Mouse (Mus musculus) left cerebral cortex, postnatal 10 days (tissue): ENCODE measurements at regions not wholly inside any gene's neighbourhood (a gene's known extent, or its start where the extent isn't known, plus 50 kb on each side); places are given as distances from the start of the nearest gene placed in this dataset.

ENCODE experiments used
- DNase-seq, 2 experiments: peaks; one replicate each; pipeline ENCODE4 v3.0.0; 2021 to 2022; ENCODE audit warnings: low spot score in 2 of 2, mixed read lengths in 1 of 2; ENCODE audit errors: extremely low spot score in 1 of 2
- intact Hi-C: fragments of 180-260 bp; cut with DNase I; formaldehyde crosslinking; loops from one replicate; pipeline ENCODE4 v1.15.1; 2025

DNA sequence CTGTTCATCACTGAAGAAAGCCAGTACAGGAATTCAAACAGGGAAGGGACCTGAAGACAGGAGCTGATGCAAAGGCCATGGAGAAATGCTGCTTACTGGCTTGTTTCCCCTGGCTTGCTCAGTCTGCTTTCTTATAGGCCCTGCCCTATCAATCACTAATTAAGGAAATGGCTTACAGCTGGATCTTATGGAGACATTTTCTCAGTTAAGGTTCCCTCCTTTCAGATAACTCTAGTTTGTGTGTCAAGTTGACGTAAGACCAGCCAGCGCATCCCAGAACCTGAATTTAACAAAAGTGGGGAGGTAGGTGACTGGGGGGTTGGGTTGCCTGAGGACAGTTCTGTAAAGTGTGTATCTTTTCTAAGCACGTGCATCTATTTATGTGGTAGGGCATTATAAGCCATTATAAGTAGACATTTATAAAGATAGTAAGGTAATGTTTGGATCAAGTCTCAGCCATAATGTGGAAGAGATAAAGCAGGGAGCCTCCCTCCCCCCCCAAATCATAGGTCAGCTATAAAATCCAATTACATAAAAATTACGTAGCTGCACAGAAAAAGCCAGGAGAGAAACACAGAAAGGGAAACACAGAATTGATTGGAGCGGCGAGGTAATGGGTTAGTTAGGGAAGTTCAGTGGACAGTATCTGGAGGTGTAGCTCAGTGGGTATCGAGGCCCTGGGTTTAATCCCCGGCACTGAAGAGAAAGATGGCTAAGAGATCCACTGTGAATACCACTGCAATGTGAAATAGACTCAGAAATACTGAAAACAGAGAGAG lies 108.6 kb upstream of the Cpm start:
- intact Hi-C loops = no loop called here
- no peak for DNase-seq

DNA sequence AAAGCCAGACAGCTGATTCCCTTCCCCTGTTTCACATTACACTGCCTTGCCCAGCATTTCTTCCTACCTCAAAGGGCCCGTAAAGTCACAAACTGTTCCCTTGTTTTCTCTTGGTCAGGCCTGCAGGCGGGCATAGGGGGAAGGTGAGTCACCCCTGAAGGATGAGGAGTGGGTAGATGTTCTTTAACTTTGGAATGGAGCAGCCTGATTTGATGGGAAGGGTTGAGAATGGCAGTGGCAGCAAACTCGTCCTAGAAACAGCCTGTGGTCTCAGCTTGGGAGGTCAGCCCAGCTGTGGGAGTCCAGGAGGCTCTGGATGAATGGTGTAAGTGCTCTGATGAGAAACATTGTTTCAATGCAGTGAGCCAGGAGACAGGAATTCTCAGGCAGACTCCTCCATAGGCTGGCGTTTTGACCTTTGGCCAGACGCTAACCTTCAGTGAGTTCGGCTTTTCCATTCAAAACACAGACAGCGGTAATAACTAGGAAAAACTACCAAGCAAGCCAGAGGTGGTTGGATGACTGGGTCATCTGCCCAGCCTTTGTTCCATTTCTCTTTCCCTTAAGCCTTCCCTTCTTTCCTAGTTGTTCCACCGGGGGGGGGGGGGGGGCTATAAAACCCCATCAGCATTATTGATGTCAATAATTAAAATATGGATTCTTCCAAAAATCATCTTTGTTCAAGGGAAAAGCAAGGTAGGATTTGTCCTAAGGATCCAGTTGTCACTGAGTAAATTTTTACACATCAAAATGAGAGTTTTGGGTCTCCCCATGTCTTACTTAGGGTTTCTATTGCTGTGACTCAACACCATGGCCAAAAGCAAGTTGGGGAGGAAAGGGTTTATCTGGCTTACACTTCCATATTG lies 109.4 kb upstream of the Cpm start:
- intact Hi-C loops = loop anchor here (5.0 kb wide), 1 partner anchor 157 kb away; no protein-coding TSS in a partner anchor
- no peak for DNase-seq

DNA sequence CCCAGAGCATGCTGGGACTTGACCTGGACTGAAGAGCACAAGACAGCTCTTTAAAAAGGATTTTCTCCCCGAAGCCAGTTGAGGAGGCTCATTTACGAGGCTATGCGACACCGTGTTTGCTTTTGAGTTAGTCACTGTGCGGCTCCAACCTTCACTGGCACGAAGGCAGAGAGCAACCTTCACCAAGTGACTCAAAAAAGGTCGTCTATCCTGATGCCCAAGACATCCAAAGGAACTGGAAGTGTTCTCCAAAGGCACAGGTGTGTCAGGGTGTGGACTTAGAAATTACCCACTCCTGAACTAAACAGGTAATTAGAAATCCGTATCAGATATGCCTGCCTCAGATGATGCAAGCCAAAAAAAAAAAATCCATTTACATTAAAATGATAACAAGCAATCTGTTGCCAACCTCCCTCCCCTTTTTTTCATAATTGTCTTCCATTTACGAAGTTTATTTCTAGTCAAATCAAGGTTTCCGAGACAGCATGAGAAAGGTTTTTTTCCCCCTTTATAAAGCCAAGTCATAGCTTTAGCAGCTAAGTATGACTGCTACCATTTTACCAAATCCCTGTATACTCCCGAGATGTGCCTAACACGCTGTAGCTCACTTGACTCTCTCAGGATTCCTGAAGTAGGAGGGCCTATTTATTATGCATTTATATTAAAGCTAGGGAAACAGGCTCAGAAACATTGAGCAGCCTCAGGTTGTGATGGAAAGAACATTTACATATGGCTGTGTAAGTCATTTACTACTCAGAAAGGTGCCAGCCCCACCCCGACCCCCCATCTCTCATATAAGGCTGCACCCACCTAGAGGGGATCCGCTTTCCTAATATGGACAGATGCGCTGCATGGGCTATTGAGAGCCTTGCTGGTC lies 110.3 kb upstream of the Cpm start:
- DNase-seq = no peak
- intact Hi-C loops = loop anchor here (5.0 kb wide), 1 partner anchor 158 kb away; no protein-coding TSS in a partner anchor

DNA sequence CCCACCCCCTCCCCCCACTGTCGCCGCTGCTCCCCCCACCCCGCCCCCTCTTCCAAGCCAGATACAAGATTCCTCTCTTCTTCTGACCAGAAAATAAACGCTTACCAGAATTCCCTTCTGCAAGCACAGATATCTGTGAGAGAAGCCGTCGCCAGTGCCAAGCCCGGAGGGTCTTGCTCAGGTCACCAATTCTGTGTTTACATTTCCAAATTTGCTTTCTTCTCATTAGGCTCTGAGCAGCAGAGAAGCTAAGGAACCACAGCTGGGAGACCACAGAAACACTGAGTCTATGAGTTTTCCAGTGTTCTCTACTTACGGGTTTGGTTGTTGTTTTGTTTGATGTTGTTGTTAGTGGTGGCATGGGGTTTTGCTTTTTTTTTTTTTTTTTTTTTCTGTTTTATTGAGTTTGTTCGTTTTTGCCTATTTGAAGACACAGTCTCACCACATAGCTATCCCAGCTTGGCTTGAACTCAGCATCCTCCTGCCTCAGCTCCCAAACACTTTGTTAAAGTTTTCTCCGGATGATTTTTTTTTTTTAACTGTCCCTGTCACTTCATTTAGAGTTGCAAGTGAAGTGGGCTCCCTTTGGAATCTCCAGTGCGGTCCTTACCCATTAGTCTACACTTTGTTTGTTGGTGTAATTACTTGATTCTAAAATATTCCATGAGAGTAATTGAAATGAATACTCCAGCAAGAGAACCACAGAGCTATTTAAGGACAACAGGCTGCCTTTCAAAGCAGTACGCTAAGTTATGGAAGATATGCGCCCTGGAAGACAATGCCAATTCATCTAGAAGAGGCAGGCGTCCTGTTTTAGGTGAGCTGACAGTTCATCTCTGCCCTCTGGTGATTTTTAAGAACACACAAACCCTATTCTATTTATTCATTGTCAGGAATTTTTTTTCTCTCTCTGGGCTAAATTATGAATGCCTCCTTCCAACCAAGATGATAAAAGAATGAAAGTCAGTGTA lies 111.2 kb upstream of the Cpm start:
- no peak for DNase-seq
- intact Hi-C loops = loop anchor here (5.0 kb wide), 1 partner anchor 159 kb away; no protein-coding TSS in a partner anchor

DNA sequence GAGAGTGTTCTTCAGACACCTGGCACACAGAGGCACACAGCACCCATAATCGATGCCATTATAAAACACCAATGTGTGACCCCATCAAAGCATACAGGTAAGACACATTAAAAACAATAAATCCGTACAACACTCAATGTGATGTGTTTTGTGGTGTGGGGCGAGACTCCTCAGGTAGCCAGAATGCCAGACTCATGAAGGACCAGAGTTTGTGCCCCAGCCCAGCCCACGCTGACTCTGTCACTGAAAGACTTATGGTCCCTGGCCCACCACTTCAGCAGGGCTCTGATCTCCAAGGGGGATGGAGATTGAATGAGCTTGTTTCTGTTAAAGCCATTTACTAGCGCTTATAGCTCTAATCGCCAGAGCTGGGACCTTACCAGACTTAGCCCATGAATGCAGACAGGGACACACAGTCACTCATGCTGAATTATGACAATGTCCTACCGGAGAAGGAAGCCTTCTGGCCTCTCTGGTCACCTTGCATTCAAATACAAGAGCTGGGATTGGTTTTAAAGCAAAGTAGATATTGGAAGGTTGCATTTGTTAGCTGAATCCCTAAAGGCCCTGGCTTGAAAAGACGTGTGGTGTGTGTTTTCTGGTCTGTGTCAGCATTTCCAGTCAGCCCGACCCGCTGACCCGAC lies 112.1 kb upstream of the Cpm start:
- no peak for DNase-seq
- intact Hi-C loops = loop anchor here (5.0 kb wide), 1 partner anchor 160 kb away; no protein-coding TSS in a partner anchor

DNA sequence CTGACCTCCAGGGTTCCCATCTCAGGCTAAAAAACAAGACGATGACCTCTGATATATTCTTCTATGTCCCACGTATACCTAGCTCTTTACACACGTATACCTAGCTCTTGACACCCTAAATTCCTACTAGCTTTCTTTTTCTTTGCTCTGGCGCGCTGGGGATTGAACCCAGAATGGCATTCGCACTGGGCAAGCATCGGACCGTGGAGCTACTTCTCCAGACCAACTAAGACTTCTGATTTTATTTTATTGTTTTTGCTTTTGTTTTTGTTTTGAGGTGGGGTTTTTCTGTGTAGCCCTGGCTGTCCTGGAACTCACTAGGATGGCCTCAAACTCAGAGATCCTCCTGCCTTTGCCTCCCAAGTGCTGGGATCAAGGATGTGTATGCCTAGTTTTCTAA lies 112.8 kb upstream of the Cpm start:
- no peak for DNase-seq
- intact Hi-C loops = loop anchor here (5.0 kb wide), 1 partner anchor 161 kb away; no protein-coding TSS in a partner anchor

DNA sequence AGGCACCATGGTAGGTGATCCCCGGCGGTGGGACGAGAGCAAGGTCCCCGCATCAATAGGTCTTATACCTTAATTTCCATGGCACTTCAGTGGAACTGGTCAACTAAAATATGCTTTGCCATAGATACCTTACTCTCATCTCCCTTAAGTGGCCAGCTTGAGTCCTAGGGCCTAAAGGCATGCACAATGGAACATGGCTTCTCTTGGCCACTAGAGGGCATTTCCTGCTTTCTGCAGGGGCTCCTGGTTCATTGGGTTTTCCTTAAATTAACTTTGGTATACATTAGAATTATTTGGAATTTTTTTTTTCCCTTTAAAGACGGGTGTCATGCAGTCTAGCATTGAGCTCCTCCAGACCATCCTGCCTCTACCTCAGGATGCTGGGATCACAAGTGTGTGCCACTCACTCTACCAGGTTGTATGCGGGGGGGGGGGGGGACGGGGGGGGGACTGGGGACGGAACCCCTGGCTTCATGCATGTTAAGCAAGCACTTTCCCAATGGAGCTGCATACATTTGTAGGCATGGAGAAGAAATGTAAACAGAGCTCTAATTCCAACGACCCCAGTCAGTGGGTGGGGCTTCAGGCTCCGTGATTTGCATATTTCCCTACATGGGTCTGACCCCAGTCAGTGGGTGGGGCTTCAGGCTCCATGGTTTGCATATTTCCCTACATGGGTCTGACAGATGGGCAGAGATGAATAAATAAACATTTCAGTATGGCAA lies 113.4 kb upstream of the Cpm start:
- no peak for DNase-seq
- intact Hi-C loops = loop anchor here (5.0 kb wide), 1 partner anchor 161 kb away; no protein-coding TSS in a partner anchor

DNA sequence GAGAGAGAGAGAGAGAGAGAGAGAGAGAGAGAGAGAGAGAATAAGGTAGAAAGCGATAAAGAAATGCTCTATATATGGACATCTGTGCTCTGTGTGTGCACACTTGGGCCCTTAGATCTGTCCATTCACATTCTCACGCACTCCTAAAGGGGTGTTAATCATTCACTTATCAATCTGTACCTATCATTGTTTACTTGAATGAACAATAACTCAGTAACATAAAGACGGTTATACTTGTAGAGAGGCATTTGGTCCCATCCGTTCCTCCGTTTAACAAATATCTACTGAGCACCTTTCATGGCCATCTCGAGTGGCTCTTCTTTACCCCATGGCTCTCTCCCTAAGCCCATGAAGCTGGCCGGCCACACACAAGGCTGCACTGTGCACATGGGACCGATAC lies 114.3 kb upstream of the Cpm start:
- intact Hi-C loops = loop anchor here (5.0 kb wide), 1 partner anchor 162 kb away; no protein-coding TSS in a partner anchor
- DNase-seq = no peak

DNA sequence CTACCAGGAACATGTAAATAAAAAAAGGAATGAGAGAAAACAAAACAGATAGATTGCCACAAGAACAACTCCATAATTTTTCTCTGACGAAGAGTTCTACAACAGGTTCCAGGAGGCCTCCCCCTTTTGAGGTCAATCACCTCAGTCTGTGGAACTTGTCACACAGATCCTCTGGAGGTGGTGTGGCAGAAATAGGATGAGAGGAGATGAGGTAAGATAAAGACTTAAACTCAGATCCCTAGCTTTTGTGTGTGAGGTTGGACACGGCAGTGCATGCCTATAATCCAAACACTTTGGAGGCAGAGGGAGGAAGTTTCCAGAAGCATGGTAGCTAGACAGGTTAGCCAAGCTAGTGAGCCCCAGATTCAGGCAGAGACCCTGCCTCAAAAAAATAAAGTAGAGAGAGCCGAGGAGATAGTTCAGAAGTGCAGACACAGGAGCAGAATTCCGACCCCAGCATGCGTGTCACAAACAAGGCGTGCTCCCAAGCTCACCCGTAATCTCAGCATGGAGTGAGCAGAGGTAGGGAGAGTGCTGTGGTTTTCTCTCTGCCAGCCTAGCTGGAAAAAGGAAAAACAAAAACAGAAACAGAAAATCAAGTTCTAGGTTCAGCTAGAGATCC lies 115.3 kb upstream of the Cpm start:
- intact Hi-C loops = no loop called here
- no peak for DNase-seq

DNA sequence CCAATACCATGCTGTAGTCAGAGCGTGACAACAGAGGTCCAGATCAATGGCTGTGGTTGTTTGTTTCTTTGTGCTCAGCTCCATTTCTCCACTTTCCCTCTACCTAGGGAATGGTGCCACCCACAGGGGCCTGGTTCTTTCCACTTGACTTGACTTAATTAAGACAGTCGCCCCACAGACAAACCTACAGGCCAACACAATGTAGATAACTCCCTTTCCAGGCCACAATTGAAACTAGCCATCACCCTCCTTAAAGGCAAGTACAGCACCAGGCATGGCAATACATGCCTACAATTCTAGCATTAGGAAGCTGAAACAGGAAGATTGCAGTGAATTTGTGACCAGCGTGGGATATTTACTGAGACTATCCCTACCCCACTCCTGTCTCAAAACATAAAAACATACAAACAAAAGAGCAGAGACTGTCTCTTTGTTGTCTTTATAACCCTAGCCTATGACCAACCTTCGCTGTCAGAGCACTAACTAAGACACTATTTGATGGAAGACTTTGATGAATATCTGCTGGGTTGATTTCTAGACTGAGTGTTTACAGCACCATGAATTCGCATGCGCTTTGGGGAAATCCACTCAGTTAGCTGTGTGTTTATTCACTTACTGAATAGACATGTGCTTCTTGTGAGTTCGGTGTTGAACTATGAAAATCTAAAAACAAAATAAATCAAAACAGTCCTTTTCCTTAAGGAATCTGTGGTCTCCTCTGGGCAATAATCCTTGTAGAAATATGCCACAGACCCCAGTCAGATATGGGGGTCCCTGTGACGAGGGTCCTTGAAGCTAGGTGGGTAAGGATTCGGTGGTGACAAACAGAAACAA lies 116.7 kb upstream of the Cpm start:
- intact Hi-C loops = no loop called here
- DNase-seq = no peak

DNA sequence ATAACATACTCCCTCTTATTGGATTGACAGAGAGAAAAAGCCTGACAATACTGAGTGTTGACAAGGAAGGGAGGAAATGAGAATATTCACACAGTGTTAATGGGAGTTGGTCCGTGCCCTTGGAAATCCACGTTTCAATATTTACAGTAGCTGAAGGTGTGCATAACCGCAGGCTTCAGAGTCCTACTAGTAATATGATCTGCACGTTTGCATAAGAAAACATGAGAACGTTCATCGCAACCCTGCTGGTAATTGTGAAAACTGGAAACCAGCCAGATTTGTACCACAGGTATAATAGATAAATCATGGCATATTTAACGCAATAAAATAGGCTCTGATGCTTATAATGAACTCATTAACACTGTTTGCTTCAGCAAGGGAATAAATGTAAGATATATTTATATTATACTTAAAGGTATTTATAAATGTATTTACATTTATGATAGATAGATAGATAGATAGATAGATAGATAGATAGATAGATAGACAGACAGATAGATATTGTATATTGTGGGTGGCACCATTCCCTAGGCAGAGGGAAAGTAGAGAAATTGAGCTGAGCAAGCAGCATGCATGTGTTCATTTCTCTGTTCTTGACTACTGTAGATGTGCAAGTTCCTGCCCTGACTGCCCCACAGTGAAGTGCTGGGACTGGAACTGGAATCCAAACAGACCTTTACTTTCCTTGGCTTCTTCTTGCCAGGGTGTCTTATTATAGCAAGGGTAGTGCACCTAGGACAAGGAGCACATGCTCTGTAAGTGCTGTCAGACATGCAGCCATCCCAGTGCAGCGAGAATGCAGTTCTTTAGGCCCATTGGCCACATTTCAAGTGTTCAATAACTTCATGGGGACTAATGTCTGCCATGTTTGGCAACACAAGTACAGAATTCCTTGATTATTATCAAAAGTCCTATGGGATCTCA lies 117.6 kb upstream of the Cpm start:
- no peak for DNase-seq
- intact Hi-C loops = no loop called here

DNA sequence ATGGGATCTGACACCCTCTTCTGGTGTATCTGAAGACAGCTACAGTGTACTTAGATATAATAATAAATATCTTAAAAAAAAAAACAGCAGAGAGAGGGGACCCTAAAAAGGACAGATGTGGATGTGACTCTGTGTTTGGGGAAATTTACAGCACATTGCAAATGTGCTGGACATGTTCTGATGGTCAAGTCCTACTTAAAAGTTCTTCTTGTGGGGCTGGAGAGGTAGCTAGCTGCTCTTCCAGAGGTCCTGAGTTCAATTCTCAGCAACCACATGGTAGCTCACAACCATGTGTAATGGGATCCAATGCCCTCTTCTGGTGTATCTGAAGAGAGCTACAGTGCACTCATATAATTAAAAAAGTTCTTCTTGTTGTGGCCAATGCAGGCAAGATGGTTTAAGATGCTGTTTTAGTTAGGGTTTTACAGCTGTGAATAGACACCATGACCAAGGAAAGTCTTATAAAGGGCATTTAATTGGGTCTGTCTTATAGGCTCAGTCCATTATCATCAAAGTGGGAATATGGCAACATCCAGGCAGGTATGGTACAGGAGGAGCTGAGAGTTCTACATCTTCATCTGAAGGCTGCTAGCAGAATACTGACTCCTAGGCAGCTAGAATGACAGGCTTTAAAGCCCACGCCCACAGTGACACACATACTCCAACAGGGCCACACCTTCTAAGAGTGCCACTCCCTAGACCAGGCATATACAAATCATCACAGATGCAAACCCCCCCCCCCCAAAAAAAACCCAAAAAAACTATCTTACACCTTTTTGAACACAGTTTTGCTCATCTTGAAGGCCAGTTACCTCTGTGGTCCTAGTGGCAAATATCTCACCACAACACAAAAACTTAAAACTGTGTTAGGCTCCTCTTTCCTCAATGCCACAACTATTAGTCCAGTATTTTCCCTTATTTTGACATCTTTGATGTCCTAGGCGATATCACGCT lies 118.5 kb upstream of the Cpm start:
- DNase-seq = no peak
- intact Hi-C loops = no loop called here

DNA sequence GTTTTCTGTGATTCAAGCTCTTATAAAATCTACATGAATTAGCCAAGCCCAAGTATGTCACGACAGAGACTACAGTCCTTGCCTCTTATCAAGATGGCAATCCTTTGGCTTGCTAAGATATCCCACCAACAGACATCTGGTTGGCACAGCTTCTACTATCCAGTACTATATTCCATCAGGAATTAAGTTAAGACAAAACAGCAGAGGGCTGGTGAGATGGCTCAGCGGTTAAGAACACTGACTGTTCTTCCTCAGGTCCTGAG lies 119.1 kb upstream of the Cpm start:
- no peak for DNase-seq
- intact Hi-C loops = no loop called here
